19 mouse cellular contexts compared by ENCODE assay signal in genomic region chr10:24950223-24950622, GRCm38 (mm10). TPM values are rescaled to one million over a fixed set of nuclear protein-coding genes. Genes with fewer than 3 reads are reported as not detected.
"Had no signal": no experiment of that assay in that cellular context is flagged by ENCODE, and none has a peak within 500 bp of the region (broad histone marks: within the 10 kb centered on the region; RNA-seq: fewer than 3 reads in every experiment).

No protein-coding gene starts in this region.

- H3K27me3 ChIP-seq: intestine, embryonic 15.5 days; liver, embryonic 13.5 days; lung, embryonic 15.5 days; midbrain, embryonic 13.5 days had no signal

- DNase-seq: kidney, adult 11 months; kidney, adult 8-10 months; kidney, postnatal 10 days; kidney, postnatal 36 days; layer of hippocampus, postnatal 36 days; liver, embryonic 13.5 days; lung, postnatal 14 days; lung, postnatal 4 days; right cerebral cortex, adult 18-20 months; right cerebral cortex, postnatal 14 days; thymus, adult 18-20 months; thymus, postnatal 36 days had no signal

- H3K36me3 ChIP-seq: intestine, embryonic 15.5 days; kidney, embryonic 15.5 days; liver, embryonic 13.5 days; lung, embryonic 15.5 days; midbrain, embryonic 13.5 days had no signal

- H3K27ac ChIP-seq: intestine, embryonic 15.5 days; kidney, embryonic 15.5 days; left cerebral cortex, adult 2 months; liver, embryonic 13.5 days; lung, embryonic 15.5 days; midbrain, embryonic 13.5 days had no signal

- H3K9ac ChIP-seq: intestine, embryonic 15.5 days; kidney, embryonic 15.5 days; liver, embryonic 13.5 days; lung, embryonic 15.5 days; midbrain, embryonic 13.5 days had no signal

- ATAC-seq: intestine, embryonic 15.5 days; midbrain, embryonic 13.5 days; midbrain, embryonic 16.5 days had no signal

- H3K4me3 ChIP-seq: intestine, embryonic 15.5 days; kidney, embryonic 15.5 days; left cerebral cortex, adult 2 months; liver, embryonic 13.5 days; lung, embryonic 15.5 days; midbrain, embryonic 13.5 days had no signal

- H3K9me3 ChIP-seq: intestine, embryonic 15.5 days; kidney, embryonic 15.5 days; liver, embryonic 13.5 days; lung, embryonic 15.5 days; midbrain, embryonic 13.5 days had no signal

- H3K4me1 ChIP-seq: kidney, embryonic 15.5 days; midbrain, embryonic 13.5 days had no signal

- H3K4me2 ChIP-seq: intestine, embryonic 15.5 days; kidney, embryonic 15.5 days; liver, embryonic 13.5 days; lung, embryonic 15.5 days; midbrain, embryonic 13.5 days had no signal

RNA-seq across cellular contexts. Expression of gene Arg1, which starts 22.9 kb away (rescaled TPM):
- total RNA-seq: layer of hippocampus, postnatal 36 days; left cerebral cortex, adult 2 months had no signal
- polyA plus RNA-seq: spleen, adult 2 months had no signal
